Mouse (Mus musculus): ENCODE data around the gene Lmf2.

Gene Lmf2

GRCm38 (mm10) chr15:89355241-89356187 lies at the start of gene Lmf2, which contains the start of gene Ncaph2:
Gene Lmf2, minus strand, starts transcription at chr15:89355659.
Gene Ncaph2, plus strand, starts transcription at chr15:89355719.
- no peak for TF ChIP-seq GATA4 (IDR thresholded peaks at IDR 0.05; ENCODE audit: insufficient replicate concordance, low read length)

- TF ChIP-seq GATA4 (IDR thresholded peaks at IDR 0.05; ENCODE audit: insufficient replicate concordance, low read length): no peak
These were observed 49.6 kb upstream of the Lmf2 start for GRCm38 (mm10) chr15:89404831-89405623.

DNA sequence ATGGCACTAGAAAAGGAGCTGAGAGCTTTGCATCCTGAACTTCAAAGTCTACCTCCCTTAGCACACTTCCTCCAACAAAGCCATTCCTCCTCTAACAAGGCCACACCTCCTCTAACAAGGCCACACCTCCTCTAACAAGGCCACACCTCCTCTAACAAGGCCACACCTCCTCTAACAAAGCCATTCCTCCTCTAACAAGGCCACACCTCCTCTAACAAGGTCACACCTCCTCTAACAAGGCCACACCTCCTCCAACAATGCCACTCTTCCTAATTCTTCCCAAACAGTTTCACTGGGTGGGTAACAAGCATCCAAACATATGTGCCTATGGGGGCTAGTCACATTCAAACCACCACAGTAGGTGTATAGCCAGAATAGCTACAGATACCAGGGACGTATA lies 47.0 kb upstream of the Lmf2 start:
- TF ChIP-seq GATA4 (IDR thresholded peaks at IDR 0.05; ENCODE audit: insufficient replicate concordance, low read length): no peak

DNA sequence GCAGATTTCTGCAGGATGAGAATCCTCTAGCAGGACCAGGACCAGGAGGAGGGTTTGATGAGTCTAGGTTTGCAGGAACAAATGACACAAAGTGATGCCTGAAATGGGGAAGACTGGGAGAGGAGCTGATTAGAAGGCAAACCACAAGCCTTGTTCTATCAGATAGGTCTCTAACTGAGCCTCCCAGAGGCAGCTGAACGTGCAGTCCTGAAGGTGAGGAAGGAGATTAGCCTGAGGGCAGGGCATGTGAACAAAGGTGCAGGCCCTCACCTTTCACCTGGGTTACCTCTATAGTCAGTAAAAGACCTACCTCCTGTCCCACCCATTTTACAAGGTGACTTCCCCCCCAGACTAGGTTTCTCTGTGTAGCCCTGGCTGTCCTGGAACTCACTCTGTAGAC lies 44.3 kb upstream of the Lmf2 start:
- TF ChIP-seq GATA4 (IDR thresholded peaks at IDR 0.05; ENCODE audit: insufficient replicate concordance, low read length): no peak

GRCm38 (mm10) chr15:89398146-89398545 lies 42.7 kb upstream of the Lmf2 start:
- TF ChIP-seq GATA4 (IDR thresholded peaks at IDR 0.05; ENCODE audit: insufficient replicate concordance, low read length): no peak

DNA sequence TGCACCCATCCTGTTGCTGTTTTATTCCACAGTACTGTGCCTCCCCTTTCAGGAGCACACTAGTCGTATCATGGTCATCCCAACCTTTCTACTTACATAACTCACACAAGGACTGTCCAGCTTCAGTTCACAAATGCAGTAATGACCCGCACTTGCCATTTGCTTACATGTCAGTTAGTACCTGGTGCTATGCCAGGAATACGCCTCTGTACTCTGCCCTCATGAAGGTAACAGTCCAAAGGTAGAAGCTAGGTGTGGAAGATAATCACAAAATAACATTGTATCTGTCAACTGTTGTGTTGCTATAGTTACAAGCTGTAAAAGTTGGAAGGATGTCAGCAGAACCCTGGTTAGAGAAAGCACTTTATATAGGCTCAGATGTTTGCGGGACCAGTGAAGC lies 41.4 kb upstream of the Lmf2 start:
- no peak for TF ChIP-seq GATA4 (IDR thresholded peaks at IDR 0.05; ENCODE audit: insufficient replicate concordance, low read length)

GRCm38 (mm10) chr15:89390081-89390480 lies 34.6 kb upstream of the Lmf2 start:
- no peak for TF ChIP-seq GATA4 (IDR thresholded peaks at IDR 0.05; ENCODE audit: insufficient replicate concordance, low read length)

GRCm38 (mm10) chr15:89387127-89387526 lies 31.7 kb upstream of the Lmf2 start:
- TF ChIP-seq GATA4 (IDR thresholded peaks at IDR 0.05; ENCODE audit: insufficient replicate concordance, low read length): no peak

DNA sequence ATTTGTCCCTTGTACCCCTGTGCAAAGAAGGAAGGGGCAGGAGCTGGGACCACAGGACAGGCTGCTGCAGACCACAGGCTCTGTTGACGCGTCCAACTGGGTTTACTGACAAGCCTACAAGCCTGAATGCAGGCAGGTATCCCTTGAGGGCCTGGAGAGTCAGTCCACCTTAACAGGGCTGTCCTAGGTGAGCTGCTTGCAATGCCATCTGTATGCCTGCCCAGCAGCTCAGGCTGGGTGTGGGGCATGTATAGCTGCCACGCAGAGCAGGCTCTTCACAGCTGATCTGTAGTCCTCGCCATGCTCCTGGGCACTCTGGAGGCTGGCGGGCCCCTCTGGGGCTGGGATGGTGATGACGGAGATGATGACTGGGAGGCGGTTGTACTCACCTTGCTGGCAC lies 29.2 kb upstream of the Lmf2 start, which contains the start of gene Klhdc7b:
TSS of gene Klhdc7b (plus strand) at position 301 of the 400 bp plus-strand sequence.
- no peak for TF ChIP-seq GATA4 (IDR thresholded peaks at IDR 0.05; ENCODE audit: insufficient replicate concordance, low read length)

GRCm38 (mm10) chr15:89379429-89379828 lies 24.0 kb upstream of the Lmf2 start:
- TF ChIP-seq GATA4 (IDR thresholded peaks at IDR 0.05; ENCODE audit: insufficient replicate concordance, low read length): no peak

DNA sequence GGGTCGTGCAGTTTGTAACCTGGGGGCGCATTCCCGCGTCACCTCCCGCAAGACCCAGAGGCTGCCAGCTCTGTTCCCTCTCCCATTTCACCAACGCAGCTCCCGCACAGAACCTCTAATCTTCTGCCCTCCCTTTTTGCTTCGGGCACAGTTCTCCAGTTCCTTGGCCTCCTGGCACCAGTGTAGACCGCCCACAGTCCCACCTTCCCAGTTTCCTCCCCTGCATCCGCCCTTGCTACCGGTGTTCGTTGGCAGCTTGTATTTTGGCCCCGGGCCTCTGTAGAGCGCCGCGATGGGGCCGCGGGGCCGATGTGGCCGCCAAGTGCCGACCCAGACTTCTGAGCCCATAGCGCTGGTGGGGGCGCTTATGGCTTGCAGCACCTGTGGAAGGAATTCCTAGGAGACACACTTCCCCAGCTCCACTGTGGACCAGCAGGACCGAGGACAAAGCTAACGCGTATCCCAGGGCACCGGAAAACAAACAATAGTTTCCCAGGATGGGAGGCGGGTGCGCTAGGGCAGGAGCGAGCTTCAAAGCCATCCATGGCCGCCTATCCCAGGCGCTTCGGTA lies 23.5 kb upstream of the Lmf2 start, which contains the start of gene Odf3b:
TSS of gene Odf3b (minus strand) at position 452 of the 571 bp plus-strand sequence.
- no peak for TF ChIP-seq GATA4 (IDR thresholded peaks at IDR 0.05; ENCODE audit: insufficient replicate concordance, low read length)

GRCm38 (mm10) chr15:89377938-89378828 lies 22.7 kb upstream of the Lmf2 start:
- TF ChIP-seq GATA4 (IDR thresholded peaks at IDR 0.05; ENCODE audit: insufficient replicate concordance, low read length): no peak

DNA sequence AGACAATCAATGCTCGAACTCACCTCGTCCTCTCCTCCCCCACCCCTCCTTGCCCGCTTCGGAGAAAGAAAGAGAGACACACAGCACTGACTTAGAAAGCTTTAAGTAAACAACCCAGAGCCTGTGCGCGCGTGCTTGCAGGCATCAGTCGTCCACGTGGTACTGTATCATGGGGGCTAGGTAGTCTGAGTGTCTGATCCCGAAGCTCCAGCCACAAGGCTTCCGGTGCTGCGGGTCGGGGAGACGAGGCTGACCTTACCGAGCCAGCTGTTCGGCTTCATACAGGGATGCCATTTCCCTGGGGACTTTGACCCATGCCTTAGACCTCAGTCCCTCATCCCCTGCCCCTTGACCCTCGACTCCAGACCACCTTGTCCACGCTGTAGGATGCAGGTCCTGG lies 21.9 kb upstream of the Lmf2 start:
- no peak for TF ChIP-seq GATA4 (IDR thresholded peaks at IDR 0.05; ENCODE audit: insufficient replicate concordance, low read length)

GRCm38 (mm10) chr15:89376957-89377356 lies 21.5 kb upstream of the Lmf2 start, which contains the start of gene Tymp:
Gene Tymp, minus strand, starts transcription at chr15:89377039.
- TF ChIP-seq GATA4 (IDR thresholded peaks at IDR 0.05; ENCODE audit: insufficient replicate concordance, low read length): no peak

Data from liver, adult (tissue).